Mouse (Mus musculus) heart, embryonic 16.5 days (tissue): Measurements from ENCODE around the gene Susd1. TPM values are rescaled to one million over a fixed set of nuclear protein-coding genes. Genes with fewer than 3 reads are reported as not detected.
A peak's percentile ranks its signal among the peaks of the same experiment; 100 is the strongest.

Experiments used
- ATAC-seq: fragments of 200-750 bp; cut with Nextera tagmentation; replicated peaks from 2 replicates; pipeline ENCODE4 v1.8.0; 2017; ENCODE audit warnings: moderate number of reproducible peaks; ENCODE audit not compliant: insufficient read depth, low FRiP score; ENCODE audit errors: extremely low read depth
- H3K27ac ChIP-seq: fragments of 300-500 bp; sonication (generic); 2 replicates; pipeline ENCODE4 v1.5.1; 2014; ENCODE audit warnings: mild to moderate bottlenecking, low read length, control low read depth, moderate library complexity
- H3K27me3 ChIP-seq: fragments of 300-500 bp; sonication (generic); 2 replicates; pipeline ENCODE4 v1.6.1; 2014; ENCODE audit warnings: low read length, mixed read lengths; ENCODE audit not compliant: control insufficient read depth, insufficient read depth
- H3K36me3 ChIP-seq: fragments of 300-500 bp; sonication (generic); 2 replicates; pipeline ENCODE4 v1.6.1; 2014; ENCODE audit not compliant: control insufficient read depth, insufficient read depth
- H3K4me1 ChIP-seq: fragments of 300-500 bp; sonication (generic); 2 replicates; pipeline ENCODE4 v1.6.1; 2014; ENCODE audit warnings: low read length, mixed read lengths; ENCODE audit not compliant: control insufficient read depth, insufficient read depth
- H3K4me2 ChIP-seq: fragments of 300-500 bp; sonication (generic); 2 replicates; pipeline ENCODE4 v1.6.1; 2014; ENCODE audit warnings: low read depth, mild to moderate bottlenecking, control low read depth, low read length
- H3K4me3 ChIP-seq: fragments of 300-500 bp; sonication (generic); 2 replicates; pipeline ENCODE4 v1.5.1; 2014; ENCODE audit warnings: mild to moderate bottlenecking, control low read depth, low read length
- H3K9ac ChIP-seq: fragments of 300-500 bp; sonication (generic); 2 replicates; pipeline ENCODE4 v1.6.1; 2014; ENCODE audit warnings: low read length, control low read depth
- H3K9me3 ChIP-seq: fragments of 300-500 bp; sonication (generic); replicated peaks from 2 replicates; pipeline ENCODE4 v1.6.1; 2016; ENCODE audit warnings: low read length; ENCODE audit not compliant: control insufficient read depth
- WGBS: fragments of 180-500 bp; shearing (Covaris S2); extraction: QIAGEN DNeasy Blood & Tissue Kit; methylation state at CpG from one replicate; pipeline ENCODE4 v1.1.7; 2014; 5-methylcytosine and 5-hydroxymethylcytosine counted together
- polyA plus RNA-seq: library from polyadenylated mRNA; unstranded; fragments of >200 nt; fragmentation: Nextera tagmentation; extraction: Ambion mirVana; gene quantifications from 2 replicates; pipeline ENCODE4 v1.2.1, GENCODE M21; 2015

Susd1 gene
- polyA plus RNA-seq, 1 experiment from 2014 or later, result 7.5 TPM

GRCm38 (mm10) chr4:59422025-59422783 is 16.2 kb downstream of the Susd1 start:
- no peak for ATAC-seq
- Histone ChIP-seq H3K4me1 (no peaks in the 10 kb centered on the region), H3K36me3 (no peaks in the 10 kb centered on the region), H3K9me3 (no peaks in the 10 kb centered on the region), H3K4me3 (no peak overlapping the region), H3K27ac (no peak overlapping the region), H3K4me2 (no peak overlapping the region), H3K9ac (no peak overlapping the region), H3K27me3 (no peaks in the 10 kb centered on the region)
- 66% methylated on average over 5 of the region's 5 CpGs for WGBS

- H3K4me3 ChIP-seq, result no peak overlapping the region
- H3K4me1 ChIP-seq, result no peaks in the 10 kb centered on the region
- ATAC-seq, result no peak
- no peak overlapping the region for H3K27ac ChIP-seq
- H3K27me3 ChIP-seq, result no peaks in the 10 kb centered on the region
- WGBS, result 61% methylated on average over 5 of the region's 5 CpGs
- H3K9me3 ChIP-seq, result 0 out of 2 replicates have a peak, but pooled peaks cover 3% of the 10 kb centered on the region
- no peak overlapping the region for H3K9ac ChIP-seq
- H3K36me3 ChIP-seq, result no peaks in the 10 kb centered on the region
- no peak overlapping the region for H3K4me2 ChIP-seq
These were observed 17.1 kb downstream of the Susd1 start for GRCm38 (mm10) chr4:59421369-59421746.

GRCm38 (mm10) chr4:59420695-59421368 is 17.6 kb downstream of the Susd1 start:
- Histone ChIP-seq H3K27ac (no peak overlapping the region), H3K9me3 (0 out of 2 replicates have a peak, but pooled peaks cover 3% of the 10 kb centered on the region), H3K36me3 (no peaks in the 10 kb centered on the region), H3K27me3 (no peaks in the 10 kb centered on the region), H3K4me2 (no peak overlapping the region), H3K4me1 (no peaks in the 10 kb centered on the region), H3K4me3 (no peak overlapping the region), H3K9ac (no peak overlapping the region)
- WGBS, result 79% methylated on average over 7 of the region's 7 CpGs
- no peak for ATAC-seq

- Histone ChIP-seq H3K4me2 (no peak overlapping the region), H3K4me3 (no peak overlapping the region), H3K36me3 (no peaks in the 10 kb centered on the region), H3K9me3 (0 out of 2 replicates have a peak, but pooled peaks cover 3% of the 10 kb centered on the region), H3K4me1 (no peaks in the 10 kb centered on the region), H3K9ac (no peak overlapping the region), H3K27ac (no peak overlapping the region), H3K27me3 (no peaks in the 10 kb centered on the region)
- 77% methylated on average over 4 of the region's 4 CpGs for WGBS
- ATAC-seq, result no peak
These were observed 19.2 kb downstream of the Susd1 start for GRCm38 (mm10) chr4:59419211-59419610.

GRCm38 (mm10) chr4:59413428-59413827 is 25.0 kb downstream of the Susd1 start:
- ATAC-seq, result no peak
- H3K4me2 ChIP-seq, result no peak overlapping the region
- H3K4me1 ChIP-seq, result peaks cover 4% of the 10 kb centered on the region; the same call in 1 of the 2 replicates
- no peaks in the 10 kb centered on the region for H3K36me3 ChIP-seq
- H3K4me3 ChIP-seq, result no peak overlapping the region
- H3K9me3 ChIP-seq, result 0 out of 2 replicates have a peak, but pooled peaks cover 5% of the 10 kb centered on the region
- H3K27ac ChIP-seq, result no peak overlapping the region
- H3K9ac ChIP-seq, result no peak overlapping the region
- 89% methylated on average over 5 of the region's 5 CpGs for WGBS
- no peaks in the 10 kb centered on the region for H3K27me3 ChIP-seq

GRCm38 (mm10) chr4:59411153-59411552 is 27.3 kb downstream of the Susd1 start:
- Histone ChIP-seq H3K36me3 (no peaks in the 10 kb centered on the region), H3K27ac (no peak overlapping the region), H3K4me1 (peaks cover 4% of the 10 kb centered on the region; the same call in 1 of the 2 replicates), H3K4me2 (no peak overlapping the region), H3K9me3 (0 out of 2 replicates have a peak, but pooled peaks cover 2% of the 10 kb centered on the region), H3K9ac (no peak overlapping the region), H3K27me3 (no peaks in the 10 kb centered on the region), H3K4me3 (no peak overlapping the region)
- 82% methylated on average over 9 of the region's 9 CpGs for WGBS
- ATAC-seq, result no peak

- H3K9me3 ChIP-seq, result no peaks in the 10 kb centered on the region
- no peak for ATAC-seq
- H3K4me1 ChIP-seq, result peaks cover 8% of the 10 kb centered on the region
- no peak overlapping the region for H3K27ac ChIP-seq
- H3K27me3 ChIP-seq, result no peaks in the 10 kb centered on the region
- H3K4me2 ChIP-seq, result no peak overlapping the region
- H3K9ac ChIP-seq, result no peak overlapping the region
- H3K4me3 ChIP-seq, result no peak overlapping the region
- 76% methylated on average over 4 of the region's 4 CpGs for WGBS
- H3K36me3 ChIP-seq, result no peaks in the 10 kb centered on the region
These were observed 30.7 kb downstream of the Susd1 start for GRCm38 (mm10) chr4:59407766-59408165.

GRCm38 (mm10) chr4:59404375-59404774 is 34.1 kb downstream of the Susd1 start:
- Histone ChIP-seq H3K4me3 (peak overlapping the region; percentile 0; the same call in 1 of the 2 replicates), H3K27ac (peak overlapping the region; percentile 69), H3K36me3 (no peaks in the 10 kb centered on the region), H3K9ac (no peak overlapping the region), H3K9me3 (no peaks in the 10 kb centered on the region), H3K4me1 (peaks cover 6% of the 10 kb centered on the region; the same call in 1 of the 2 replicates), H3K27me3 (no peaks in the 10 kb centered on the region), H3K4me2 (peak overlapping the region; percentile 36)
- peak; percentile 84 for ATAC-seq
- 21% methylated on average over 6 of the region's 6 CpGs for WGBS

- 92% methylated on average over 10 of the region's 10 CpGs for WGBS
- no peak for ATAC-seq
- Histone ChIP-seq H3K36me3 (no peaks in the 10 kb centered on the region), H3K4me3 (no peak overlapping the region), H3K27ac (no peak overlapping the region), H3K4me2 (no peak overlapping the region), H3K27me3 (no peaks in the 10 kb centered on the region), H3K9ac (no peak overlapping the region), H3K9me3 (no peaks in the 10 kb centered on the region), H3K4me1 (peaks cover 6% of the 10 kb centered on the region; the same call in 1 of the 2 replicates)
These were observed 37.5 kb downstream of the Susd1 start for GRCm38 (mm10) chr4:59400931-59401330.
